In the genomic region with DNA sequence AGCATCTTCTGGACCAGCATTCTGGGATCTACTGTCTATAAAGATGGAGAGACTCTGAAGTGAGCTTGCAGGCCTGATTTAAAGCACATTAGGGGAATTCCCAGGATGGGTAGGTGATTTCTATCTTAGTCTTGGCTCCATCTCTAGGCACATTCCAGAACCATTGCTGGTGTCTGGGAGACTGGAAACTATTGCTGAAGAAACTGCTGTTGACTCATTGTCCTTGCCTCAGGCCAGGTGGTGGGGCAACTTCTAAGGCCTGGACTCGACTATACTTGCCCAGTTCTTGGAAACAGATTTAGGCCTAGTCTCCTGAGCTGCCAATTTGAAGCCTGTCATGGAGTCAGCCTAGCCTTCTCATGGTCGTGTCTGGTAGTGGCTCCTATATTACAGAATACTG, we compare ENCODE assay signal across 9 mouse cellular contexts.
"Had no signal": no experiment of that assay in that cellular context is flagged by ENCODE, and none has a peak within 500 bp of the region (broad histone marks: within the 10 kb centered on the region; RNA-seq: fewer than 3 reads in every experiment).

No protein-coding gene starts in this region.

- DNase-seq: lung, adult 18-20 months; lung, embryonic 14.5 days; lung, postnatal 10 days; lung, postnatal 4 days; midbrain, embryonic 14.5 days; right cerebral cortex, postnatal 14 days; thymus, adult 18-20 months; thymus, postnatal 25 days; thymus, postnatal 4 days had no signal
